Mouse (Mus musculus) hindbrain, embryonic 15.5 days (tissue): Measurements from ENCODE around the gene Nudc. TPM values are rescaled to one million over a fixed set of nuclear protein-coding genes. Genes with fewer than 3 reads are reported as not detected.

Source experiments
- ATAC-seq: fragments of 200-750 bp; cut with Nextera tagmentation; 2 replicates; pipeline ENCODE4 v1.8.0; 2017; ENCODE audit warnings: low read depth, moderate number of reproducible peaks, moderate TSS enrichment; ENCODE audit not compliant: low FRiP score
- H3K27ac ChIP-seq: fragments of 300-500 bp; sonication (generic); replicated peaks from 2 replicates; pipeline ENCODE4 v1.5.1; 2015; ENCODE audit warnings: mild to moderate bottlenecking, inconsistent platforms
- H3K27me3 ChIP-seq: fragments of 300-500 bp; sonication (generic); 2 replicates; pipeline ENCODE4 v1.6.1; 2015; ENCODE audit warnings: control low read depth, inconsistent platforms
- H3K36me3 ChIP-seq: fragments of 300-500 bp; sonication (generic); 2 replicates; pipeline ENCODE4 v1.6.1; 2015; ENCODE audit warnings: control low read depth, inconsistent platforms
- H3K4me1 ChIP-seq: fragments of 300-500 bp; sonication (generic); replicated peaks from 2 replicates; pipeline ENCODE4 v1.6.1; 2015; ENCODE audit warnings: control low read depth, inconsistent platforms
- H3K4me2 ChIP-seq: fragments of 300-500 bp; sonication (generic); 2 replicates; pipeline ENCODE4 v1.6.1; 2015; ENCODE audit warnings: moderate library complexity, mild to moderate bottlenecking, inconsistent platforms
- H3K4me3 ChIP-seq: fragments of 300-500 bp; sonication (generic); 2 replicates; pipeline ENCODE4 v1.5.1; 2015; ENCODE audit warnings: mild to moderate bottlenecking, inconsistent platforms
- H3K9ac ChIP-seq: fragments of 300-500 bp; sonication (generic); 2 replicates; pipeline ENCODE4 v1.6.1; 2015; ENCODE audit warnings: inconsistent platforms
- H3K9me3 ChIP-seq: fragments of 300-500 bp; sonication (generic); 2 replicates; pipeline ENCODE4 v1.6.1; 2016; ENCODE audit warnings: control low read depth, inconsistent platforms
- WGBS: fragments of 180-500 bp; shearing (Covaris S2); methylation state at CpG from one replicate; pipeline ENCODE4 v1.1.7; 2015; 5-methylcytosine and 5-hydroxymethylcytosine counted together
- polyA plus RNA-seq: library from polyadenylated mRNA; unstranded; fragments of >200 nt; fragmentation: Nextera tagmentation; extraction: Ambion mirVana; gene quantifications from 2 replicates; pipeline ENCODE4 v1.2.1, GENCODE M21; 2015

The Nudc gene
- polyA plus RNA-seq, 1 experiment from 2014 or later, result 272 TPM

- peak overlapping the region; percentile 58; the same call in 1 of the 2 replicates for H3K27ac ChIP-seq
- ATAC-seq, result peak; percentile 56; the same call in 1 of the 2 replicates
- H3K4me3 ChIP-seq, result peak overlapping the region; percentile 64
- peak overlapping the region; percentile 63 for H3K9ac ChIP-seq
- peaks cover 62% of the 10 kb centered on the region for H3K27me3 ChIP-seq
- H3K4me1 ChIP-seq, result peaks cover 32% of the 10 kb centered on the region
- peak overlapping the region; percentile 86 for H3K4me2 ChIP-seq
- no peaks in the 10 kb centered on the region for H3K9me3 ChIP-seq
- no peaks in the 10 kb centered on the region for H3K36me3 ChIP-seq
- WGBS, result under 1% methylated on average over 70 of the region's 70 CpGs
Measured at GRCm38 (mm10) chr4:133497461-133498159, 48.2 kb downstream of the Nudc start.

- Histone ChIP-seq H3K9ac (peak overlapping the region; percentile 63; the same call in 1 of the 2 replicates), H3K36me3 (no peaks in the 10 kb centered on the region), H3K27me3 (peaks cover 55% of the 10 kb centered on the region), H3K4me2 (peak overlapping the region; percentile 86), H3K4me1 (peaks cover 32% of the 10 kb centered on the region), H3K27ac (no peak overlapping the region), H3K9me3 (no peaks in the 10 kb centered on the region), H3K4me3 (peak overlapping the region; percentile 64)
- no peak for ATAC-seq
- WGBS, result 25% methylated on average over 6 of the region's 6 CpGs
Measured at GRCm38 (mm10) chr4:133496738-133497445, 48.9 kb downstream of the Nudc start.

GRCm38 (mm10) chr4:133495711-133496110 lies 50.1 kb downstream of the Nudc start:
- no peak for ATAC-seq
- no peaks in the 10 kb centered on the region for H3K36me3 ChIP-seq
- H3K4me1 ChIP-seq, result peaks cover 32% of the 10 kb centered on the region
- 0 out of 2 replicates have a peak overlapping the region, but pooled peaks have one; percentile 86 for H3K4me2 ChIP-seq
- no peak overlapping the region for H3K9ac ChIP-seq
- H3K27ac ChIP-seq, result no peak overlapping the region
- WGBS, result 36% methylated on average over 7 of the region's 7 CpGs
- peaks cover 46% of the 10 kb centered on the region for H3K27me3 ChIP-seq
- no peaks in the 10 kb centered on the region for H3K9me3 ChIP-seq
- no peak overlapping the region for H3K4me3 ChIP-seq

GRCm38 (mm10) chr4:133494867-133495266 lies 50.9 kb downstream of the Nudc start:
- H3K4me3 ChIP-seq, result no peak overlapping the region
- H3K27ac ChIP-seq, result no peak overlapping the region
- 73% methylated on average over 4 of the region's 4 CpGs for WGBS
- ATAC-seq, result no peak
- no peaks in the 10 kb centered on the region for H3K9me3 ChIP-seq
- H3K4me1 ChIP-seq, result peaks cover 32% of the 10 kb centered on the region
- no peak overlapping the region for H3K9ac ChIP-seq
- peaks cover 38% of the 10 kb centered on the region for H3K27me3 ChIP-seq
- H3K36me3 ChIP-seq, result no peaks in the 10 kb centered on the region
- H3K4me2 ChIP-seq, result no peak overlapping the region

GRCm38 (mm10) chr4:133494432-133494831 lies 51.4 kb downstream of the Nudc start:
- Histone ChIP-seq H3K27me3 (peaks cover 34% of the 10 kb centered on the region), H3K4me1 (peaks cover 32% of the 10 kb centered on the region), H3K36me3 (no peaks in the 10 kb centered on the region), H3K4me2 (peak overlapping the region; percentile 54), H3K9ac (no peak overlapping the region), H3K9me3 (no peaks in the 10 kb centered on the region), H3K27ac (no peak overlapping the region), H3K4me3 (peak overlapping the region; percentile 28)
- no peak for ATAC-seq
- WGBS, result 1% methylated on average over 12 of the region's 12 CpGs

GRCm38 (mm10) chr4:133493895-133494294 lies 51.9 kb downstream of the Nudc start:
- H3K36me3 ChIP-seq, result no peaks in the 10 kb centered on the region
- H3K27me3 ChIP-seq, result peaks cover 31% of the 10 kb centered on the region
- no peak overlapping the region for H3K27ac ChIP-seq
- no peak for ATAC-seq
- H3K9me3 ChIP-seq, result no peaks in the 10 kb centered on the region
- 25% methylated on average over 9 of the region's 12 CpGs for WGBS
- H3K4me1 ChIP-seq, result peaks cover 31% of the 10 kb centered on the region
- peak overlapping the region; percentile 28 for H3K4me3 ChIP-seq
- H3K9ac ChIP-seq, result no peak overlapping the region
- H3K4me2 ChIP-seq, result peak overlapping the region; percentile 54

GRCm38 (mm10) chr4:133491800-133492199 lies 54.0 kb downstream of the Nudc start:
- ATAC-seq, result no peak
- no peak overlapping the region for H3K27ac ChIP-seq

GRCm38 (mm10) chr4:133489489-133490245 lies 56.1 kb downstream of the Nudc start:
- Histone ChIP-seq H3K4me1 (peaks cover 7% of the 10 kb centered on the region), H3K4me2 (no peak overlapping the region), H3K27ac (no peak overlapping the region), H3K9me3 (no peaks in the 10 kb centered on the region), H3K9ac (no peak overlapping the region), H3K36me3 (no peaks in the 10 kb centered on the region), H3K27me3 (peaks cover 2% of the 10 kb centered on the region), H3K4me3 (no peak overlapping the region)
- no peak for ATAC-seq
- WGBS, result 50% methylated on average over 4 of the region's 4 CpGs

More at GRCm38 (mm10) chr4:133491800-133492199, 54.0 kb downstream of the Nudc start:
- H3K27me3 ChIP-seq, result peaks cover 23% of the 10 kb centered on the region
- 44% methylated on average over 9 of the region's 10 CpGs for WGBS
- no peak overlapping the region for H3K4me2 ChIP-seq
- no peak overlapping the region for H3K4me3 ChIP-seq
- H3K9ac ChIP-seq, result no peak overlapping the region
- peaks cover 15% of the 10 kb centered on the region for H3K4me1 ChIP-seq
- no peaks in the 10 kb centered on the region for H3K9me3 ChIP-seq
- H3K36me3 ChIP-seq, result no peaks in the 10 kb centered on the region

GRCm38 (mm10) chr4:133488619-133489392 lies 57.0 kb downstream of the Nudc start:
- WGBS, result 86% methylated on average over 20 of the region's 20 CpGs
- H3K4me3 ChIP-seq, result no peak overlapping the region
- no peaks in the 10 kb centered on the region for H3K9me3 ChIP-seq
- ATAC-seq, result no peak
- no peak overlapping the region for H3K27ac ChIP-seq
- no peak overlapping the region for H3K4me2 ChIP-seq
- H3K4me1 ChIP-seq, result peaks cover 6% of the 10 kb centered on the region
- no peaks in the 10 kb centered on the region for H3K36me3 ChIP-seq
- H3K27me3 ChIP-seq, result peaks cover 2% of the 10 kb centered on the region; the same call in 1 of the 2 replicates
- no peak overlapping the region for H3K9ac ChIP-seq

GRCm38 (mm10) chr4:133486673-133487357 lies 59.0 kb downstream of the Nudc start:
- WGBS, result 94% methylated on average over 26 of the region's 26 CpGs
- Histone ChIP-seq H3K27ac (no peak overlapping the region), H3K4me1 (peaks cover 5% of the 10 kb centered on the region; the same call in 1 of the 2 replicates), H3K4me3 (no peak overlapping the region), H3K9ac (no peak overlapping the region), H3K27me3 (peaks cover 8% of the 10 kb centered on the region), H3K36me3 (no peaks in the 10 kb centered on the region), H3K4me2 (no peak overlapping the region), H3K9me3 (no peaks in the 10 kb centered on the region)
- ATAC-seq, result no peak
